Mouse (Mus musculus): ENCODE data around the gene Ppfia4.
"Not testable (repeated sequence)": the region's sequence is repeated elsewhere in the genome, so short reads cannot be mapped to it uniquely, and the experiment has no call there.

Ppfia4 gene

GRCm38 (mm10) chr1:134274483-134274920, 58.2 kb downstream of the Ppfia4 start:
- no peak for DNase-seq (ENCODE audit: extremely low read depth, low read depth)

- DNase-seq (ENCODE audit: extremely low read depth, low read depth), result no peak
Measured at GRCm38 (mm10) chr1:134273493-134274395, 59.0 kb downstream of the Ppfia4 start.

DNA sequence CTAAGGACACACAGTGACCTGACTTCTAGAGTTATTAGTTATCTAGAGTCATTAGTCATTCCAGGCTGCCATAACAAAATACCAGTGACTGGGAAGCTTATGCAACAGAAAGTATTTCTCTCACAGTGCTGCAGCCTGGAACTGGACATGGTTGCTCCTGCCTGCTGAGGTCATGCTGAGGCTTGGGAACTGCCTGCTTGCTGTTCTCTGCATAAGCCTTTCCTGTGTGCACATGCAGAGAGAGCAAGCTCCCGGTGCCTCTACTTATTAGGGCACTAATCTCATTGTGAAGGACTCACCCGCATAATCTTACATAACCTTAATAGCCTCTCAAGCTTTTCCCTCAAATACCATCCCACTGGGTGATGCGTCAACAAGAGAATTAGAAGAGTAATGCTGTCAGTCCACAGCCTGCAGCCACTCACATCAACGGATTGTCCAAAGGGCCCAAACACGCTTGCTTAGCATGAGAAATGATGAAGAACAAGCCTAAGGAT, 59.9 kb downstream of the Ppfia4 start:
- no peak for DNase-seq (ENCODE audit: extremely low read depth, low read depth)

DNA sequence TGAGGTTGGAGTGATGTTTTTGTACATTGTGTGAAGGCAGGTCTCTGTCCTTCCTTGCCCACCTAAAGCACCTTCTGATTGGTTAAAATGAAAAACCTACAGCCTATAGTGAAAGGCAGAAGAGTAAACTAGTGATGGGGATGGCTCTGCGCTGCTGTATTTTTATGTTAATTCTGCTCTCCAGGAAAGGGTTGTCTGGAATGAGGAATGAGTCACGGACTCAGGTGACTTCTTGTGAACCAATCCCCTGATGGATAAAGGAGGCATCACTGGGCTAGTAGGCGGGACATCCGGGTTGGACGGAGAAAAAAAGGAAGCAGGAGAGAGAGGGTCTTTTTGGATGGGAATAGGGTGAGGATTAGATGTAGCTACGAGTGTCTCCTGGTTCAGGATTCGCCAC, 62.7 kb downstream of the Ppfia4 start:
- DNase-seq (ENCODE audit: extremely low read depth, low read depth), result no peak

GRCm38 (mm10) chr1:134265797-134266196, 66.9 kb downstream of the Ppfia4 start:
- DNase-seq (ENCODE audit: extremely low read depth, low read depth), result no peak

DNA sequence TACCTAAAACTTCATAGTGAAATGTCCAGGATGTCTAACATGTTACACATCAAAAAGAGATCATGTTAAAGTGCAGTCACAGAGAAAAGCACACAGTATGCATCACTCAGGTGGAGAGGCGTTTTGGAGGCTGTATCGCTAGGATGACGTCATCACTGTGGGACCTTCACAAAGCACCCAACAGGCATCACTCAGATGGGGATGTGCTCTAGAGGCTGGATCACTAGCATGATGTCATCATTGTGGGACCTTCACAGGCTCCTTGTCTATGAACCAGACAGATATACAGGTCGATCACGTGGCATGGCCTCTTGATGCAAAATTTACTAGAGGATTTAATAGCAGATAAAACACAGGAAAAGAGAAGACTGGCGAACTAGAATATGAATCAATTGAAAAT, 68.4 kb downstream of the Ppfia4 start:
- DNase-seq (ENCODE audit: extremely low read depth, low read depth), result no peak

GRCm38 (mm10) chr1:134249681-134250080, 83.0 kb downstream of the Ppfia4 start:
- not testable (repeated sequence) for DNase-seq (ENCODE audit: extremely low read depth, low read depth)

Measured in MEL-GATA-1-ER (cell line).